Mouse (Mus musculus): ENCODE data around the gene Dnajb2.

Gene Dnajb2

DNA sequence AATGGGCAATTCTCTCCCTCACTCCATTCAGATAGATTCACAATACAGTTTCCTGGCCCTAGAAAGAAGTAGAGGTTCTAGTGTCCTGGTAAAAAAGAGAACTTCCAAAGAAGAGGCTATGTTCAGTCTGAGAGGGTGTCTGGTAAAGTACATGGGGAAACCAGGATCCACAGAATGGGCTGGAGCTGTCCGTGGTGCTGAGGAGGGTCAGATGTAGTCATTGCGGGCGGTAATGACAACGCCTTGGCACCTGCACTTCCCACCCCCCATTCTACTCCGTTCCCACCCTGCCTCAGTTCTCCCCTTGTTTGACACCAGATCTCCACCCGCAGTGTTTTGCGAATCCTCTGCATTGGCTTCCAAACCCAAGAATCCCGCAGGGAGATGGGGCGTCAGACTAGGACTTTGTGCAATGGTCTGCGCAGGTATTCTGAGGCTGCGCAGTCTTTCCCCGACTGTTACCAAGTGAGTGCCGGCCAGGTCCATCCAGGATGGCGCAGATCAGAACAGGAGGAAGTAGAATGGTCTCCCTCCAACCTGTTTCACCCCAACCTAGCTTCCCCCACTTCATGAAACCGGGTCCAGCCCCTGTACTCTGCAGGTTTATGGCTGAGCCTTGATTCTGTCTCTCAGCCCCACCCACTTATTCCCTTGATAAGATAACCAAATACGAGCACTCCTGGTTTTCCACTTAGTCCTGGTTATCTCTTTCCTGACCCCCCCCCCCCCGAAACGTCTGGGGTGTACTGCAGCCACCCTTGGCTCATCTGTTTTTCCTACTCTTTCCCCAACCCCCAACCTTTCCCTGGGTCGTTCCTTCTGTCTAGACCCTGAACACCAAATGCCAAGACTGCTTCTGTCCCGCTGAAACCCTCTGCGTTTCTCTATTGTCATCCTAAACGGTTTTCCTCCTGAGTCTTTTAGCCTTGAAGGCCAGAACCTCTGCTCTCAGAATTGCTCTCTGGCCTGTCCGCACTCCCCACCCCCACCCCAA is 41.3 kb downstream of the Dnajb2 start:
- in situ Hi-C loops (cut with MboI; ENCODE audit: low pct_unique_long_range_greater_than_20kb in 1 of 2, low sequenced_read_pairs in 2 of 2, unreplicated experiment in 1 of 2): loop anchor here in 1 of 2 experiments (25.0 kb wide), 1 partner anchor 340 kb away; the partner anchor contains the start of gene Cfap65

DNA sequence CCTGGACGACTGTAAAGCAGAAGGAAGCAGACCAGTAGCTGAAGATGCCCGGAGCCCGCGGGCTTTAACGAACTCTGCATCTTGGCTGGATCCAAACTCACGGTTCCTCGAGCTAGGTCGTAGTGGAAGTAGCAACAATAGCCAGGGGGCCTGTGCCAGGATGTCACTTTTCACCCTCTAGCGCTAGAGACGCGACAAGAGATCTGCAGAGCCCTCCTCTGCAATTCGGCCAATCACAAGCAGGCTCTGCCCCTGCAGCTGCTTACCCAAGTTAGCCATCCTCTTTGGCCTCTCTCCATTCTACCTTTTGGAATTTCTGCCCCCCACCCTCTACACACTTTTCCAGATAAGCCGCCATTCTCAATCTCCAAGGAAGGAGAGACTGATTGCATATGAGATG is 42.0 kb downstream of the Dnajb2 start, which contains the start of gene Resp18:
Gene Resp18 (minus strand): TSS at position 188 of the 400 bp plus-strand sequence.
- in situ Hi-C loops (cut with MboI; ENCODE audit: low pct_unique_long_range_greater_than_20kb in 1 of 2, low sequenced_read_pairs in 2 of 2, unreplicated experiment in 1 of 2): loop anchor here in 1 of 2 experiments (25.0 kb wide), 1 partner anchor 341 kb away; the partner anchor contains the start of gene Cfap65

DNA sequence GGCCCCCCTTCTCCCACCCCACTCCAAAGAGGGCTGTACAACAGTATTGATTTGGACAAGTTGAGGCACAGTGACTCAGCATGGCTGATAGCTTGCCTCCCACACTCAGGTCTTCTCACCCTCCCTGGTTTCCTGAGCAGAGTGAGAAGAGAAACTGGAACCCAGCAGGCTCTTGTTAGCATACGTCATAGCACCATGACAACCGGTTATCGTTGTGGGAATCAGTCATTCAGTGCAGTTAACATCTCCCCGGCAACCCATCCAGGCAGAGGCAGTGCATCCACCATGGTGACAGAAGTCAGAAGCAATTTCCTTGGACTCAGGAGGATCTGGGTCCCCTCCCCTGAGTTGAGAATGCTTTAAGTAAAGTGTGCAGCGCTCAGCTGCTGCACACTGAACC is 46.8 kb downstream of the Dnajb2 start:
- in situ Hi-C loops (cut with MboI; ENCODE audit: low pct_unique_long_range_greater_than_20kb in 1 of 2, low sequenced_read_pairs in 2 of 2, unreplicated experiment in 1 of 2): loop anchor here in 1 of 2 experiments (25.0 kb wide), 1 partner anchor 346 kb away; the partner anchor contains the start of gene Cfap65

DNA sequence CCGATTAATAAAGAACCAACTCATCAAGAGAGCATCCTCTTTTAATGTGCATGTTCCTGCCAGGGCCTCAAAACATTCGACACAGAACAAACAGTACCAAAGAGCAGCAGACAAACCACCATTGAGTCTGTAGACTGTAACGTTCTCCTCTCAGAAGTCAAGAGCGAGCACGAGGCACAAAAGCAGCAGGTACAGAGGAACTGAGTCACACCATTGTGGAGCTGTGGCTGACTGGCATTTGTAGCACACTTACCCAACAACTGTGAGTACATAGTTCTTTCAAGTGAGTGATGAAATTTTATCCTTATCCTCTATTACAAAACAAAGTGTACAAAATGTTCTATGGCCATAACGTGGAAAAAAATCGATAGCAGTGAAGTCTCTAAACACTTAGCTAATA is 48.7 kb downstream of the Dnajb2 start:
- in situ Hi-C loops (cut with MboI; ENCODE audit: low pct_unique_long_range_greater_than_20kb in 1 of 2, low sequenced_read_pairs in 2 of 2, unreplicated experiment in 1 of 2): loop anchor here in 1 of 2 experiments (25.0 kb wide), 1 partner anchor 348 kb away; the partner anchor contains the start of gene Cfap65

DNA sequence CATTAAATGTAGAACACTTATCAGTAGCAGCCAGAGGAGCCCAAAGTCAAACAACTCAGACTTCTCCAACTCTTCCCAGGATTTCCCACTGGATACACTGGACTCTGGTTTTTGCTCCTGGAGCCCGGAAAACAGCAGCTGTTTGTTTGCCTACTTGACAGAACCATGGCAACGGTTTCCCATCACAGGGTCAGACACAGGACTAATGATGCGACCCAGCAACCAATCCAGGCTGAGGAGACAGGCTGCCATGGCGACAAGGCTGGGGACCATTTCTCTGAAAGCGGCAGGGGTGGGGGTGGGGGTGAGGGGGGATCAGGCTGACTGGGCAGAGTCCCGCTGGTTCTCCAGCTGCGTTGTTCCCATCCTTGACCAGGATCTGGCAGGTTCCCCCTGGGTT is 53.2 kb downstream of the Dnajb2 start:
- in situ Hi-C loops (cut with MboI; ENCODE audit: low pct_unique_long_range_greater_than_20kb in 1 of 2, low sequenced_read_pairs in 2 of 2, unreplicated experiment in 1 of 2): loop anchor here in 1 of 2 experiments (25.0 kb wide), 1 partner anchor 352 kb away; the partner anchor contains the start of gene Cfap65

DNA sequence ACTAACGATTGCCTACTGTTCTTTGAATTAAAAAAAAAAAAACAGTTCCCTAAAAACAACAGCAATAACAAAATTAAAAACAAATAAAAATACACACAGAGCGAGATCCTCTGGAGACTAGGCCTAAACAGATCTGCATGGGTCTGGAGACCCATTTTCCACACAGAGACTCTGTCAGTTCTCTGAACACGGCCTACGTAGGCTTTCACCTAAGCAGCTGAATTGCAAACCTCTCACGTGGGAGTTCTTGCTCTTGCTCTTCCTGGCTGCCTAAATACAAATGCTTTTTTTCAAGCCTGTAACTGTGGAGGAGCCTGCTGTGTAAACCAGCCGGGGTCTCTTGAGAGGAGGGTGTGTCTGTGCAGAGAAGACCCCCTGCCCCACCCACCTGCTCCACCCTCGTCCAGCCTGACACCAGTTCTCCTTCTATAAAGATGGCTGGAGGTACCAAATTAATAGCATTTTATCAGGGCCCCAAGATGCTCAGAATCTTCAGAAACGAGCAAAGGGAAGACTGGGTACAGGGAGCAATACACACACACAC is 53.8 kb downstream of the Dnajb2 start:
- in situ Hi-C loops (cut with MboI; ENCODE audit: low pct_unique_long_range_greater_than_20kb in 1 of 2, low sequenced_read_pairs in 2 of 2, unreplicated experiment in 1 of 2): loop anchor here in 1 of 2 experiments (25.0 kb wide), 1 partner anchor 353 kb away; the partner anchor contains the start of gene Cfap65

DNA sequence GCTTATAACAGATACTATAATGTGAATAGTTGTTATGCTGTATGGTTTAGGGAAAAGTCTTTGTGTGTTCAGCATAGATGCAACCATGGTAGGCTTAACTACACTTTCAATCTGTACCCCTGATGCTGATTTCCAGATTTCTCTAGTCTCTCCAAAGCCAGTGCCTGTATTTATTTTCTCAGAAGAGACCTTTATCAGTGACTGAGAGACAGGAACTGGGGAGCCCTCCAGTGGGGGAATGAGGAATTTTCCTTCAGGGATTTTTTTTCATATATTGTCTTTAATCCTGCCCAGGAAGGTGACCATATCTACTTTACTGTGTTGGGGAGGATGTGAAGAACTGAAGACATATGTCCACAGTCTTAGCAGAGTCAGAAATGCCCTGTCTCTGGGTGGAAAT is 54.4 kb downstream of the Dnajb2 start:
- in situ Hi-C loops (cut with MboI; ENCODE audit: low pct_unique_long_range_greater_than_20kb in 1 of 2, low sequenced_read_pairs in 2 of 2, unreplicated experiment in 1 of 2): loop anchor here in 1 of 2 experiments (25.0 kb wide), 1 partner anchor 353 kb away; the partner anchor contains the start of gene Cfap65

DNA sequence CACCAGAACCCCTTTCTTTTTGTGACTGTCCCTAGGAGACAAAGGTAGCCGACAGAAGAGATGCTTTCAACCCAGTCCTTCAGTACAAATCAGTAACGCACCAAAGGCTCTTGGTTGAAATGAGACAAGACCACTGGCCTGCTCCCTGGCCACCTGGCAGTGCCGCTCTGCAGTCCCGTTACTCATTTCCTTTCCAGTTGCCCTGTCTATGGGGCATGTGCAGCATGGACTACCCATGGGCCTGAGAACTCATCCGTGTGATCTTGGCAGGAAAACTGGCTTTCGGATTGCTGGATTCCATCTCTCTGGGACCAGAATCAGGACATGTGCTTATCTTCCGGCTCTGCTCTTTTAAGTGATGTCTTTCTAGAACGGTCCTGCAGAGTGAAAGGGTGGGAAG is 55.1 kb downstream of the Dnajb2 start:
- in situ Hi-C loops (cut with MboI; ENCODE audit: low pct_unique_long_range_greater_than_20kb in 1 of 2, low sequenced_read_pairs in 2 of 2, unreplicated experiment in 1 of 2): loop anchor here in 1 of 2 experiments (25.0 kb wide), 1 partner anchor 354 kb away; the partner anchor contains the start of gene Cfap65

DNA sequence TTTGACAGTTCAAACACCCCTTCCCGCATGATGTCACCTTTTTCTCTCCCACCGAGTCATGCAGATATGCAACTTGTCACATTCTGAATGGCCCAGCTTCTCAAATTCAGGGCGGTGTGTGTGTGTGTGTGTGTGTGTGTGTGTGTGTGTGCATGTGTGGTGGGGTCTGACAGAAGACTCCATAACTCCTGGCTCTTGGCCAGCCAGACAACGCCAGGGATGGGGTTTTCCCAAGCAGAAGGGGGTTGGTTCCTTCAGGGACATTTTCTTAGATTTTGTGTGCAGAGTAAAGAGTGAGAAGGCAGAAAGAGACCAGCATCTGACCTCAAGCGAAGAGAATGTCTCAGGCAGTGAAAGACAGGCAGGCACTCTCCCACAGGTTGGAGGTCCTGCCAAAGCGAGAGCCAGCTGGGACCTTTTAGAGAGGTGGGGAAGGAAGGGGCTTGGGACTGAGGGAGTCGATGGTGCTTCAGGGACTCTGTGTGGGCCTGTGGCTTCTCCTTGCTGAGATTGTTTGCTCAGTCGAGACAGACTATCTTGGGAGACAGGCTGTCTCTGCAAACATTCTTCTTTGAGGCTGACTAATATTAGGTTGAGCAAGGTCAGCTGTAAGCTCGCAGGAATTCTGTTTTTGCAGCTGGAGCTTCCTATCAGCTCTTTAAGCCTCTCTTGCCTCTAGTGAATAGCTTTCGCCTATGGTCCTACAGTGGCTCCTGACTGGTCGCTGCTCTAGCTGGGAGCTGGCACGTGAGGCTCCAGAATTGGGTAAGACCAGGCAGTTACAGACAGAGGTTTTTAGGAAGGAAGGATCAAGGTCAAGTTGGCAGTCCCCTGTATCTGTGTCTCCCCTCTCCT is 56.5 kb downstream of the Dnajb2 start:
- in situ Hi-C loops (cut with MboI; ENCODE audit: low pct_unique_long_range_greater_than_20kb in 1 of 2, low sequenced_read_pairs in 2 of 2, unreplicated experiment in 1 of 2): loop anchor here in 1 of 2 experiments (25.0 kb wide), 1 partner anchor 355 kb away; the partner anchor contains the start of gene Cfap65

DNA sequence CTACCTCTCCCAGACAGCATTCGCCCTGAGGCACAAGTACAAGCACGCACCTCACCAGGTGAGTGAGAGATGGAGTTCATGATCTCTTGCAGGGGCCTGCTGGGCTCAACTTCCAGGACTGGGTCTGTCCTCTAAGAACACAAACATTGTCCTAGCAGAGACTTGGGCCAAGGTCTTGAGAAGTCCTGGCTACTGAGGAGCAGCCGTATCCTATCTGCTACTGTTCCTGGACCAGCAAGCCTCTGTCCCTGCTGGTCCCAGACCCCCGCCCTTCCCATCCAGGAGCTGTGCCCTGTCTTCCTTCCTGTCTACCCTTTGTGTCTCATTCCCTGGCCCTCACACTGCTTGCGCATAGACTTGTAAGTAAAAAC is 57.1 kb downstream of the Dnajb2 start:
- in situ Hi-C loops (cut with MboI; ENCODE audit: low pct_unique_long_range_greater_than_20kb in 1 of 2, low sequenced_read_pairs in 2 of 2, unreplicated experiment in 1 of 2): loop anchor here in 1 of 2 experiments (25.0 kb wide), 1 partner anchor 356 kb away; the partner anchor contains the start of gene Cfap65

DNA sequence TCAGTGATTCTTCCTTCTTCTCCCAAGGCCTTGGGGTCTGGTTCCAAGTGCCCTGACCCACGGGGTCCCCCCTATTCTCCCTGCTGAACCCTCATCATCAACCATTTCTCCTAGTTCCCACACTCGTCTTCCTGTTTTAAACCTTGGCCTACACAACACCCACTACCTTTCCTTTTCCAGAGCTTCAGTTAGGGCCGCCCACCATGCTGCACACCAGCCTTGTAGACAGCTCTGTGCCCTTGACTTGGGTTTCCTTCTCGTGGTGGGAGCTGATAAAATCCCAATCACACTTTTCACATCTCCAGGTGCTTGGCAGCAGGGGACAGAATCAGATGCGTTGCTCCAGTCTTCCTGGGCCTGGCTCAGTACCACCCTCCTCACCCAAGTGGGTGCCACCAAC is 58.1 kb downstream of the Dnajb2 start:
- in situ Hi-C loops (cut with MboI; ENCODE audit: low pct_unique_long_range_greater_than_20kb in 1 of 2, low sequenced_read_pairs in 2 of 2, unreplicated experiment in 1 of 2): loop anchor here in 1 of 2 experiments (25.0 kb wide), 1 partner anchor 357 kb away; the partner anchor contains the start of gene Cfap65
